Mouse (Mus musculus): ENCODE results near the gene Arfgap3. TPM values are rescaled to one million over a fixed set of nuclear protein-coding genes. Genes with fewer than 3 reads are reported as not detected.
"Not testable (repeated sequence)": the region's sequence is repeated elsewhere in the genome, so short reads cannot be mapped to it uniquely, and the experiment has no call there.

Gene Arfgap3
- polyA plus RNA-seq, 1 experiment from 2014 or later: 38.4 TPM

DNA sequence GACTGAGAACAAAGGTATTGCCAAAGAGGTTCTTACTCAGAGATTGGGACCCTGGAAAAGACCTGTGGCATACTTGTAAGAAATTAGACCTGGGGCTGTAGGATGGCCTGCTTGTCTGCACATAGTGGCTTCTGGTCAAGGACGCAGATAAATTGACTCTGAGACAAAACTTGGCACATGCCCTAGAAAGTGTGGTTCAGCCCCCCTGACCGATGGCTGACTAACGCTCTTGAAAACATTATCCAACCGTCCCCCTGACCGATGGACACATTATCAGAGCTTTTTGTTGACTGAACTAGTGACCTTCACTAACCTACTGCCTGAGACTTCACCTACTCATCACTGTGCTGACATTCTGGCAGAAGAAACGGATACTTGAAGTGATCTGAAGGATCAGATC is 80.1 kb downstream of the Arfgap3 start:
- not testable (repeated sequence) for ATAC-seq (ENCODE audit: low FRiP score)
- WGBS: 86% methylated on average over 6 of the region's 6 CpGs

DNA sequence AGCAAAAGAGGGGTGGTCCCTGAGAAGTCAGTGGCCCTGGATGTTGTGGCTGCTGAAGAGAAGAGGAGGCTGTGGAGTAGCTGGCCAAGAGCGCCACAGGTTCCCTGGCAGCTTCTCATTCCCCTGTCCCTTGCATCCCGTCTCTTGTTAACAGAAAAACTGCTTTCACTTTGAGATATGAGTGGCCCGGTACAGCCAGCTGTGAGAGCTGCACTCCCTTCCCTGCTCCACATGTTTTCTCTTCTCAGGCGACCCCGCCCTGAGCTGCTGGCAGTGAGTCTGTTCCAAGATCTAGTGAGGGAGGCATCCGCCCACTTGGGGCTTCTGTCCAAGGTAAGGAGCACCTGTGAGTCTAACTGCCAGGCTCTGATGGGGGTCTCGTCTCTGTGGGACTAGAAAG is 81.6 kb downstream of the Arfgap3 start:
- H3K27me3 ChIP-seq (ENCODE audit: control insufficient read depth, insufficient read depth, low read length); ATAC-seq (ENCODE audit: low FRiP score); H3K4me3 ChIP-seq (replicated peaks; ENCODE audit: low read length); DNase-seq (ENCODE audit: low spot score); H3K4me2 ChIP-seq (replicated peaks); H3K9me3 ChIP-seq (ENCODE audit: control insufficient read depth, low read length); H3K27ac ChIP-seq; H3K9ac ChIP-seq; H3K36me3 ChIP-seq (replicated peaks; ENCODE audit: control insufficient read depth, insufficient read depth); H3K4me1 ChIP-seq (replicated peaks; ENCODE audit: control insufficient read depth, insufficient read depth, low read length): not testable (repeated sequence)
- WGBS: 67% methylated on average over 6 of the region's 7 CpGs

More for the DNA sequence above, 80.1 kb downstream of the Arfgap3 start:
- not testable (repeated sequence) for H3K4me2 ChIP-seq (replicated peaks); H3K9ac ChIP-seq; H3K27ac ChIP-seq; H3K4me1 ChIP-seq (replicated peaks; ENCODE audit: control insufficient read depth, insufficient read depth, low read length); H3K9me3 ChIP-seq (ENCODE audit: control insufficient read depth, low read length); H3K27me3 ChIP-seq (ENCODE audit: control insufficient read depth, insufficient read depth, low read length); H3K36me3 ChIP-seq (replicated peaks; ENCODE audit: control insufficient read depth, insufficient read depth); H3K4me3 ChIP-seq (replicated peaks; ENCODE audit: low read length); DNase-seq (ENCODE audit: low spot score)

- Histone ChIP-seq H3K4me2 (replicated peaks) (no peak overlapping the region), H3K4me1 (replicated peaks; ENCODE audit: control insufficient read depth, insufficient read depth, low read length) (no peaks in the 10 kb centered on the region), H3K27ac (no peak overlapping the region), H3K4me3 (replicated peaks; ENCODE audit: low read length) (no peak overlapping the region), H3K9ac (no peak overlapping the region), H3K9me3 (ENCODE audit: control insufficient read depth, low read length) (no peaks in the 10 kb centered on the region), H3K27me3 (ENCODE audit: control insufficient read depth, insufficient read depth, low read length) (no peaks in the 10 kb centered on the region), H3K36me3 (replicated peaks; ENCODE audit: control insufficient read depth, insufficient read depth) (no peaks in the 10 kb centered on the region)
- WGBS: 39% methylated on average over 1 of the region's 1 CpGs
- ATAC-seq (ENCODE audit: low FRiP score) (no peak), DNase-seq (ENCODE audit: low spot score) (no peak)
These were observed 84.8 kb downstream of the Arfgap3 start for GRCm38 (mm10) chr15:83265269-83265668.

- 80% methylated on average over 5 of the region's 5 CpGs for WGBS
- ATAC-seq (ENCODE audit: low FRiP score): no peak
- Histone ChIP-seq H3K4me1 (replicated peaks; ENCODE audit: control insufficient read depth, insufficient read depth, low read length) (no peaks in the 10 kb centered on the region), H3K27me3 (ENCODE audit: control insufficient read depth, insufficient read depth, low read length) (no peaks in the 10 kb centered on the region), H3K27ac (no peak overlapping the region), H3K36me3 (replicated peaks; ENCODE audit: control insufficient read depth, insufficient read depth) (no peaks in the 10 kb centered on the region), H3K9me3 (ENCODE audit: control insufficient read depth, low read length) (no peaks in the 10 kb centered on the region), H3K9ac (no peak overlapping the region), H3K4me3 (replicated peaks; ENCODE audit: low read length) (no peak overlapping the region), H3K4me2 (replicated peaks) (no peak overlapping the region)
- no peak for DNase-seq (ENCODE audit: low spot score)
These were observed 86.6 kb downstream of the Arfgap3 start for GRCm38 (mm10) chr15:83263405-83263804.

- 66% methylated on average over 13 of the region's 13 CpGs for WGBS
- H3K4me2 ChIP-seq (replicated peaks): no peak overlapping the region
- no peaks in the 10 kb centered on the region for H3K27me3 ChIP-seq (ENCODE audit: control insufficient read depth, insufficient read depth, low read length)
- H3K9ac ChIP-seq: no peak overlapping the region
- H3K27ac ChIP-seq: no peak overlapping the region
- no peaks in the 10 kb centered on the region for H3K9me3 ChIP-seq (ENCODE audit: control insufficient read depth, low read length)
- DNase-seq (ENCODE audit: low spot score) (peak; percentile 41), ATAC-seq (ENCODE audit: low FRiP score) (no peak)
- H3K36me3 ChIP-seq (replicated peaks; ENCODE audit: control insufficient read depth, insufficient read depth): no peaks in the 10 kb centered on the region
- H3K4me3 ChIP-seq (replicated peaks; ENCODE audit: low read length): no peak overlapping the region
- no peaks in the 10 kb centered on the region for H3K4me1 ChIP-seq (replicated peaks; ENCODE audit: control insufficient read depth, insufficient read depth, low read length)
These were observed 92.1 kb downstream of the Arfgap3 start for GRCm38 (mm10) chr15:83257906-83258305.

DNA sequence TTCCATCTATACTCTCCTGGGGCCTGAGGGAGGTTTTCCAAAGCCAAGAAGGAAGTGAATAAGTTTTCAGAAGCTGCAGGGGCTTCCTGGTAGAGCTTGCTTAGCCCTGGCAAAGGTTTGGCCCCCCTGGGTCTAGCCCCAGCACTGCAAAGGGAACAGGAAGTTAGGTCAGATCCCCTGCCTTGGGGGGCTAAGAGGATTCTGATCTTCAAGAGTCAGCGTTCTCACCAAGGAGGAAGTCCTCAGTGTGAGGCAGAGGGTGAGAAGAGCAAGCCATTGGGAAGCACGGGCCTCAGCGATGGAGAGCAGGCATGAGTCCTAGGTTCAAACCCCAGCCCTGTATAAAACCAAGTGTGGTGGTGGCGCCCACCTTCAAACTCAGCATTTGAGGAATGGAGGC is 93.6 kb downstream of the Arfgap3 start:
- WGBS: 90% methylated on average over 4 of the region's 4 CpGs
- H3K27ac ChIP-seq: no peak overlapping the region
- no peak for ATAC-seq (ENCODE audit: low FRiP score)
- H3K4me2 ChIP-seq (replicated peaks): no peak overlapping the region
- no peak for DNase-seq (ENCODE audit: low spot score)
- H3K36me3 ChIP-seq (replicated peaks; ENCODE audit: control insufficient read depth, insufficient read depth): no peaks in the 10 kb centered on the region
- H3K9me3 ChIP-seq (ENCODE audit: control insufficient read depth, low read length): no peaks in the 10 kb centered on the region
- no peak overlapping the region for H3K9ac ChIP-seq
- peaks cover 14% of the 10 kb centered on the region for H3K27me3 ChIP-seq (ENCODE audit: control insufficient read depth, insufficient read depth, low read length)
- no peak overlapping the region for H3K4me3 ChIP-seq (replicated peaks; ENCODE audit: low read length)
- H3K4me1 ChIP-seq (replicated peaks; ENCODE audit: control insufficient read depth, insufficient read depth, low read length): peaks cover 3% of the 10 kb centered on the region; the same call in 1 of the 2 replicates

DNA sequence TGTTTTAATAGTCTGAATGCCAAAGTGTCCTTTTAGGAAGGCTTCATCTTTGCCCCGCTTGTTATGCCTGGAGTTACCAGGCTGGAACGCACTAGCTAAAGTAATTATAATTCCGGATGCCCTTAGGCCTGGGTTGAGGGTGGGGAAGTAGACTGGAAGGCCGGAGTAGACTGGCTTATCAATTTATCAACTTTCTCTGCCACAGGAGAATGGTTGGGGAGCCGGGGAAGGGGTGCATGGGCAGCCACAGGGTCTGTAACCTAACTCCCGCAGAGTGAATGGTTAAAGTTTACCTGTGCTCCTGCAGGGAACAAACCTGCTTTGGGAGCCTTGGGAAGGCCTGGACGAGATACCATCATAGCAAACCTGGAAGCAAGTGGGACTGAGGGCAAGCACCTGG is 94.1 kb downstream of the Arfgap3 start:
- Histone ChIP-seq H3K27me3 (ENCODE audit: control insufficient read depth, insufficient read depth, low read length) (peaks cover 20% of the 10 kb centered on the region), H3K9ac (no peak overlapping the region), H3K4me1 (replicated peaks; ENCODE audit: control insufficient read depth, insufficient read depth, low read length) (peaks cover 8% of the 10 kb centered on the region; the same call in 1 of the 2 replicates), H3K9me3 (ENCODE audit: control insufficient read depth, low read length) (no peaks in the 10 kb centered on the region), H3K4me3 (replicated peaks; ENCODE audit: low read length) (no peak overlapping the region), H3K27ac (no peak overlapping the region), H3K4me2 (replicated peaks) (no peak overlapping the region), H3K36me3 (replicated peaks; ENCODE audit: control insufficient read depth, insufficient read depth) (no peaks in the 10 kb centered on the region)
- WGBS: 90% methylated on average over 7 of the region's 7 CpGs
- no peak for DNase-seq (ENCODE audit: low spot score)
- no peak for ATAC-seq (ENCODE audit: low FRiP score)

GRCm38 (mm10) chr15:83255191-83255782 is 94.8 kb downstream of the Arfgap3 start:
- Histone ChIP-seq H3K36me3 (replicated peaks; ENCODE audit: control insufficient read depth, insufficient read depth) (no peaks in the 10 kb centered on the region), H3K9ac (no peak overlapping the region), H3K4me2 (replicated peaks) (no peak overlapping the region), H3K4me3 (replicated peaks; ENCODE audit: low read length) (no peak overlapping the region), H3K27ac (no peak overlapping the region), H3K9me3 (ENCODE audit: control insufficient read depth, low read length) (no peaks in the 10 kb centered on the region), H3K27me3 (ENCODE audit: control insufficient read depth, insufficient read depth, low read length) (peaks cover 26% of the 10 kb centered on the region), H3K4me1 (replicated peaks; ENCODE audit: control insufficient read depth, insufficient read depth, low read length) (peaks cover 9% of the 10 kb centered on the region; the same call in 1 of the 2 replicates)
- 89% methylated on average over 4 of the region's 4 CpGs for WGBS
- ATAC-seq (ENCODE audit: low FRiP score): no peak
- no peak for DNase-seq (ENCODE audit: low spot score)

GRCm38 (mm10) chr15:83254372-83255070 is 95.5 kb downstream of the Arfgap3 start:
- Histone ChIP-seq H3K9ac (no peak overlapping the region), H3K4me3 (replicated peaks; ENCODE audit: low read length) (no peak overlapping the region), H3K36me3 (replicated peaks; ENCODE audit: control insufficient read depth, insufficient read depth) (no peaks in the 10 kb centered on the region), H3K4me1 (replicated peaks; ENCODE audit: control insufficient read depth, insufficient read depth, low read length) (peaks cover 9% of the 10 kb centered on the region; the same call in 1 of the 2 replicates), H3K27me3 (ENCODE audit: control insufficient read depth, insufficient read depth, low read length) (peaks cover 32% of the 10 kb centered on the region), H3K9me3 (ENCODE audit: control insufficient read depth, low read length) (no peaks in the 10 kb centered on the region), H3K4me2 (replicated peaks) (no peak overlapping the region), H3K27ac (no peak overlapping the region)
- ATAC-seq (ENCODE audit: low FRiP score) (no peak), DNase-seq (ENCODE audit: low spot score) (no peak)
- WGBS: 82% methylated on average over 10 of the region's 10 CpGs

Measured in hindbrain, embryonic 14.5 days (tissue).